Mouse (Mus musculus): ENCODE measurements around the gene Pacs2. TPM values are rescaled to one million over a fixed set of nuclear protein-coding genes. Genes with fewer than 3 reads are reported as not detected.

Pacs2 gene
- 10 to 100 TPM; 81.4 to 82.4 TPM for total RNA-seq (2021)
- long read RNA-seq, experiment 1, full-length matches to known transcripts: 28 of 73 reads
- long read RNA-seq, experiment 1, partial matches to known transcripts: 18 of 73 reads
- long read RNA-seq, experiment 1, other reads (novel, unspliced or antisense): 27 of 73 reads
- long read RNA-seq, experiment 2, full-length matches to known transcripts: 31 of 85 reads
- long read RNA-seq, experiment 2, partial matches to known transcripts: 21 of 85 reads
- long read RNA-seq, experiment 2, other reads (novel, unspliced or antisense): 33 of 85 reads

GRCm38 (mm10) chr12:113013604-113014558 is at the start of gene Pacs2:
Pacs2 (plus strand) TSS chr12:113014508.
- DNase-seq (ENCODE audit: low spot score in 2 of 2): peak; percentile 96 to 97

GRCm38 (mm10) chr12:112965783-112966182 is 48.5 kb upstream of the Pacs2 start:
- DNase-seq (ENCODE audit: low spot score in 2 of 2): no peak

DNA sequence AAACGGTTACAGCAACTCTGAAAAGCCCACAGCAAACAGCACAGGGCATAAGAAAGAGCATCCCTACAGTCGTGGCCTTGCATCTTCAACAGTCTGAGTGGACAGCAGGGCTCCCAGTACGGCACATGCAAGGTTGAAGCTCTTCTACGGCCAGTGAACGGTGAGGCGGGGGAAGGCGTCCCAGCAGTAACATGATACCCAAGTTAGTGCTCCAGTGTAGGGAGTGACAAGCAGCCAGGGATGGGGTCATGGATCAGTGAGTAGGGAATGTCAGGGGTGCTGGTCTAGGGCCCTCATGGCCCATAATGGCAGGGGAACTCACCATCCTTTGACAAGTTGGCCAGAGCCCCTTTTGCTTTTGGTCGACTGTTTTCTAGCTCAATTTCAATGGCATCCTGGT is 45.4 kb upstream of the Pacs2 start:
- DNase-seq (ENCODE audit: low spot score in 2 of 2): no peak

GRCm38 (mm10) chr12:112969616-112970015 is 44.7 kb upstream of the Pacs2 start:
- DNase-seq (ENCODE audit: low spot score in 2 of 2): no peak

GRCm38 (mm10) chr12:112974736-112975135 is 39.6 kb upstream of the Pacs2 start:
- DNase-seq (ENCODE audit: low spot score in 2 of 2): no peak

DNA sequence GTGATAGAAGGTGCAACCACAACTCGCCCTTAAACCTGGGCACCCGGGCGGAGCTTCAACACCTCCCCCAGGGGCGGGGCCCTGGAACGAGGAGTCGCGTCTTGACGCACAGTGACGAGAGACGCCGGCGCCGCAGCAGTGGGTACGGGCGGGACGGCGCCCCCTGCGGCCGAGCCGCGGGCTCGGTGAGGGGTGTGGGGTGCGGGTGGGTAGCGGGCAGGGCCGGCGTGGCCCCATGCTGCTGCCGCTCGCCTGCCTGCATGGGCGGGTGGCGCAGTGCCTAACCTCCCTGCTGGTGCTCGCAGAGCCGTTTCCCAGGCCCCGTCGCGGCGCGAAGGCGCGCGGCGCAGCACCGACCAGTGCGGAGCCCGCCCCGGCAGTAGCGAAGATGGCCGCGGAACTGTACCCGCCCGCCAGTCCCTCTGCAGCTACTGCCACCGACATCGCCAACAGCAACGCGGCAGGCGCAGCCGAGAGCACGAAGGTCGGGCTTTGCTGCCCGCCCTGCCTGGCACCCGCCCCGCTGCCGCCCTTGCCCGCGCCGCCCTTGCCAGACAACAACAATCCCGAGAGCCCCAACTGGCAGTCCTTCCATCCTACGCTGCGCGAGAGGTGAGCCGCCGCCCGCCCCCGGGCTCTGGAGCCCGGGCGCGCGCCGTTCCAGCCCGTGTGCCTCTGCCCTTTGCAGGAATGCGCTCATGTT is 37.8 kb upstream of the Pacs2 start, which contains the start of gene Btbd6:
Btbd6 (plus strand) TSS at position 112 of the 703 bp plus-strand sequence.
- peak; percentile 80 to 88 for DNase-seq (ENCODE audit: low spot score in 2 of 2)

DNA sequence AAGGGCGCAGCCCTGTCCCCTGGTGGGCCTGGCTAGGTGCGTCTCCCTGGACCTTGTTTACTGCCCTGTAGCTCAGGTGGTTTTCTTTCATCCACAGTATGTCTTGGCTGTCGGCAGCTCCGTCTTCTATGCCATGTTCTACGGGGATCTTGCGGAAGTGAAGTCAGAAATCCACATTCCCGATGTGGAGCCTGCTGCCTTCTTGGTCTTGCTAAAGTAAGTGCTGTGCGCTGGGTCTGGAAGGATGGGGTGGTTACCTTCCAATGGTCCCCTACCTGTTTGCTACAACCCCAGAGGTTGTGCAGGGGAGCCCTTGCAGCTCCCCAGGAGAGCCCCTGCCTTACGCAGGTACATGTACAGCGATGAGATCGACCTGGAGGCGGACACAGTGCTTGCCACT is 37.2 kb upstream of the Pacs2 start:
- DNase-seq (ENCODE audit: low spot score in 2 of 2): no peak

DNA sequence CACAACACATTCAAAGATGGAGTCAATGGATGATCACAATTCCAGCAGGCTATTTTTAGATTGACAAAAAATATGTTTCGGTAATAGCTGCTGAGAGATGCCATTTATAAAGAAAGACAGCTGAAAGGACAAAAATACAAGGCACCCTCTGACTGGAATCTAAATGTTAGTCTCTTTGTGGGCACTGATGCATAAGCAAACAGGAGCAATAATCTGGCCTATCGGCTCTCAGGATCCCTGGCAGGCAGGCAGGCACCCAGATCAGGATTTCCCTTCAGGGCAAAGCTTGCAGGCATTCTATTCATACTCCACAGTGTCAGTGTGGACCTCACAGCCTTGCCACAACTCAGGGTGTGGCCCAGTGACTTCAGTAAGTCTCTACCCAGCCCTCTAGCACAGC is 32.3 kb upstream of the Pacs2 start:
- DNase-seq (ENCODE audit: low spot score in 2 of 2): no peak

- DNase-seq (ENCODE audit: low spot score in 2 of 2): no peak
Measured at GRCm38 (mm10) chr12:112985346-112985745, 29.0 kb upstream of the Pacs2 start.

GRCm38 (mm10) chr12:112987877-112988276 is 26.4 kb upstream of the Pacs2 start:
- peak in 1 of 2 experiments; percentile 40 for DNase-seq (ENCODE audit: low spot score in 2 of 2)

DNA sequence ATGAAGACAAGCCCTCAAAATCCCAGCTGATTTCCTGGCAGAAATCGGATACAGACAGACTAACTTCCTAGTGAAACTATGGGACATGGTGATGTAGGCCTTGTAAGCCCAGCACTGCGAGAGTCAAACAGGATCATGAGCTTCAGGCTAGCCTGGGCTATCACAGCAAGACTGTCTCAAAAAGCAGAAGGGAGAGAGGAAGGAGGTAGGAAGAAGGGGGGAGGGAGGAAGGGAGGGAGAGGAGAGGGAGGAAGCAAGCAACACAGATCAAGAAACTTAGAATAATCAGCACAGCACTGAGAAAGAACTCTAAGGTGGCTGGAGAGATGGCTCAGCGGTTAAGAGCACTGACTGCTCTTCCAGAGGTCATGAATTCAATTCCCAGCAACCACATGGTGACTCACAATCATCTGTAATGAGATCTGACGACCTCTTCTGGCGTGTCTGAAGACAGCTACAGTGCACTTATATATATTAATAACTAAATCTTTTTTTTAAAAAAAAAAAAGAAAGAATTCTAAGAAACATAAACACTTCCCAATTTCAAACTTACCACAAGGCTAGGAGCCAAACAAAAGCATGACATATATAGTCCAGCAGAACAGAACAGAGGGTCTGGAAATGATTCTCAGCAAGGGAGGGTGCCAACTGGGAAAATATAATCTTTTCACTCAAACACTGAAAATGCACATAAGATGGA is 23.5 kb upstream of the Pacs2 start:
- no peak for DNase-seq (ENCODE audit: low spot score in 2 of 2)

- no peak for DNase-seq (ENCODE audit: low spot score in 2 of 2)
Measured at GRCm38 (mm10) chr12:112991444-112991843, 22.9 kb upstream of the Pacs2 start.

GRCm38 (mm10) chr12:112994153-112994552 is 20.2 kb upstream of the Pacs2 start:
- DNase-seq (ENCODE audit: low spot score in 2 of 2): no peak

DNA sequence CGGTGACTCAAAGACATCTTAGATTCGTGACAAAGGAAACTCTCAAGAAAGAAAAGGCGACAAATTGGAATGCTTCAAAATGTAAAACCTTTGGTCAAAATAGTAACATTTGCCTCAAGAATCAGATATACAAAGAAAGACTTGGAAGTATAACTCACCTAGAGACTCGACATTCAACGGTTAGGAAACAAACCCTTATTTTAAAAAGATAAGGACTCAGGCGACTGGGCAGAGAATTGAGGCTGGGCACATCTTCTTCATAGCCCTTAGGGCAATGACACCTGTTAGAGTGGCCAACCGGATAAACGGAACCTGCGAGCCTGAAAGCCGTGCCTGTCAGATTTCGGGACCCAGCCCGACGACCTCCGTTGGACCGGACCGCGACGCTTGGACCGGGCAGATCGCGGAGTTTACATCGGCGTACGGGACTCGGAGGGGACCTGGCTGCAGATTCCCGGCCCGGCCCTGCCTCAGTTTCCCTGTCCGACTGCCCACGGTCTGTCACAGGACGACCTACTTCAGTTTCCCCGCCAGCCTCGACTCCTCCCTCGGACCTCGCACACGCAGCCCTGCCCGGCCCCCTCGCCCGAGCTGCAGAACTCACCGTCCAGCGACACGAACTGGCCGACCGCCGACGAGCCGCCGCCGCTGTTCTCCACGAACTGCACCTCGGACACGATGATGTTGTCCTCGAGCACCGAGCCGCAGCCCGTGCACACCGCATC is 14.6 kb upstream of the Pacs2 start:
- DNase-seq (ENCODE audit: low spot score in 2 of 2): no peak

DNA sequence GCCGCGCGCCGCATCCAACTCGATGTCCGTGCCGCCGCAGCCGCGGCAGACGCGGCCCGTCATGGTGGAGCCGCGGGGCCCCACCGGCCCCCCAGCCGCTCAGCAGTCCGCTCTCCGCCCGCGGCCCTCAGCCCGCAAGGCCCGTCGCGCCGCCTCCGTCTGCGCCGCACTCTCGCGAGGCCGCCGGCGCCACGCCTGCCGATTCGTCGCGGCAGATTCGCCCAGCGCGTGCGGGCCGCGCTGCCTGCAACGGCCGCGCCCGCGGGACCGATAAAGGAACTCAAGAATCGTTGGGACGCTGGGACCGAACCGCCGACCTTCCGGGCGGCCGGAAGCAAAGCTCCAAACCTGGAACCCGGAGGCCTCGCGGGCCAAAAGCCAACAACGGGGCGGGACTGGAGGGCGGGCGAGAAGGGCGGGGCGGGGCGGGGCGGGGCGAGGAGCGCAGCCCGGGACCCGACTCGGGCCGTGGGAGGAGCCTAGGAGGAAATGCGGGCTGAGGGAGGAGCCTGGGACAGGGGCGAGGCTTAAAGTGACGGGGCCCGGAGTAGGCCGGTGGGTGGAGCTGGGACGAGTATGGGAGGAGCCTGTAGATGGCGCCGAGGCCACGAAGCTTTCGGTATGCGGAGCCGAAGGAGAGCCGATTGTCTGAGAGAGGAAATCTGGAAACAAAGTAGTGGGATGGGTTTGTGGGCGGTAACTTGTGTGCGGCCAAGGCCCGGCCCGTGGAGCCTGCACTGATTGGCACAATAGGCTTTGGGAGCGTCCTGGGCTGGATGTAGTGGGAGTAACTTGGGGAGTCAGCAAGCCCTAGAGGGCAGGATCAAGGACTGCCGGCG is 13.8 kb upstream of the Pacs2 start, which contains the start of gene Brf1:
Brf1 (minus strand) TSS at position 411 of the 839 bp plus-strand sequence.
- peak; percentile 91 to 97 for DNase-seq (ENCODE audit: low spot score in 2 of 2)

- no peak for DNase-seq (ENCODE audit: low spot score in 2 of 2)
Measured at GRCm38 (mm10) chr12:113001133-113001474, 13.2 kb upstream of the Pacs2 start.

GRCm38 (mm10) chr12:113002667-113003066 is 11.6 kb upstream of the Pacs2 start:
- no peak for DNase-seq (ENCODE audit: low spot score in 2 of 2)

GRCm38 (mm10) chr12:113004011-113004410 is 10.3 kb upstream of the Pacs2 start:
- DNase-seq (ENCODE audit: low spot score in 2 of 2): no peak

GRCm38 (mm10) chr12:113004993-113005392 is 9.3 kb upstream of the Pacs2 start:
- DNase-seq (ENCODE audit: low spot score in 2 of 2): peak in 1 of 2 experiments; percentile 50
